Mouse (Mus musculus) lung, postnatal 25 days (tissue): ENCODE data around the gene March2.

ENCODE experiments used
- DNase-seq: peaks from one replicate; pipeline ENCODE4 v3.0.0; 2022; ENCODE audit warnings: low spot score

March2 gene

DNA sequence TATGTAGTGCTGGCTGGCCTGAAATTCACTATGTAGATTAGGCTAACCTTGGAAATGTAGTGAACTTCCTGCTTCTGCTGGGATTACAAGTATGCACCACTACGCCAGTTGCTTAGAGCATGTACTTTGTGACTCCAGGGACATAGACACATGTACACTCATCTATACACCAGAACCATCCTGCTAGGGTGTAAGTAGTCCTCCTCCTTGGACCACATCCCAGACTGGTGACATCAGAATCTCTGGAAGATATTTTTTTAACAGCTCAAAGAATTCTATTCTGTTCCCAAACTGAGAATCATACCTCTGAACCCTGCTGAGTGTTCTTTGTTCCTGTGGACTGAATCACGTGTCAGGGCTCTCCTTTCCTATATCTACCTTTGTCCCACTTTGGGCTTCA, 81.4 kb downstream of the March2 start:
- no peak for DNase-seq
